Mouse (Mus musculus): ENCODE data around the gene Cntn5.

Cntn5 gene

GRCm38 (mm10) chr9:9673277-9674049 is 1231.1 kb downstream of the Cntn5 start:
- DNase-seq, result peak; percentile 66

- no peak for DNase-seq
These were observed 1251.1 kb downstream of the Cntn5 start for GRCm38 (mm10) chr9:9653463-9653862.

GRCm38 (mm10) chr9:9647361-9647760 is 1257.2 kb downstream of the Cntn5 start:
- DNase-seq, result no peak

DNA sequence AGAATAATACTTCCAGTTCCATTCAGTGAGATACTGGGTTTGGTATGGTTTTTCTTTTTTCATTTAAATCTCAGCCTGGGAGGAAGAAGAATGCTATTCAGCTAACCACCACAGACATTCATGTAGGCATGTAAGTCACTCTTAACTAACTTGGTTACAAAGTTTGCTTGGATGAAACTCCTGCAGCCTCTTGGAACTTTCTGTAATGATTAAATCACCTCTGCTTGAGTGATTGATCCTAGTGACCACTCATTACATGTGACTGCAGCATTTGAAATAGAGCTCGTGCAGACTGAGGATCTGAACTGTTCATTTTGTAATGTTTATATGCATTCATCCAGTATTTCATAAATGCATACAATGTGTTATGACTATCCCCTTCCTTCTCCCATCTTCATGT is 1258.3 kb downstream of the Cntn5 start:
- DNase-seq, result no peak
